ENCODE assay signal across 19 mouse cellular contexts in the genomic region with DNA sequence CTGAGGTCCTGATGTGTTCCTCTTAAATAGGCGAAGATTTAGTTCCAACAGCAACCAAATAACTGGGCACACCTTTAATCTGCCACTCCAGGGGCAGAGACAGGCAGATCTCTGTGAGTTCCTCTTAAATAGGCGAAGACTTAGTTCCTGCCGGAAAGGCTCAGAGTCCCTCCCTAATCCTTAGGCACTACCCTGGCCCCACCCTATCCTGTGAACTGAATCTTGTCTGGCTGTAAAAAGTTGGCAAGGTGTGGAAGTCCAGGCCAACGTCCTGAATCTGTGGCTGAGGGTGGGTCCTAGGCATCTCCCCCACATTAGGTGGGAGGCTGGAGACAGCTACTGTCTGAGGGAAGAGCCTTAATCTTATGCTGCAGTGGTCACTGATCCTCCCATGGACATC. TPM values are rescaled to one million over a fixed set of nuclear protein-coding genes. Genes with fewer than 3 reads are reported as not detected.
DNase-seq lines count a peak whose midpoint lies in the region.
"Had no signal": no experiment of that assay in that cellular context is flagged by ENCODE, and none has a peak within 500 bp of the region (broad histone marks: within the 10 kb centered on the region; RNA-seq: fewer than 3 reads in every experiment).

Gene Alppl2 (minus strand): TSS at position 101 of the 400 bp plus-strand sequence.

- DNase-seq in gonadal fat pad, adult 2 months (ENCODE audit: low read depth) = no peak
- no peak for DNase-seq in lung, postnatal 4 days
- DNase-seq: adrenal gland, adult 2 months; adrenal gland, adult 8-10 months; adrenal gland, postnatal 10 days; adrenal gland, postnatal 14 days; adrenal gland, postnatal 25 days; adrenal gland, postnatal 36 days; B cell, adult 2 months; cerebellum, adult 11 months; cerebellum, adult 11-12 months; cerebellum, adult 18-20 months; cerebellum, adult 2 months had no signal

RNA-seq across cellular contexts. Expression of gene Alppl2, which starts in this region (rescaled TPM):
- 18.2 and 22.5 TPM in 2 replicates for polyA plus RNA-seq in gonadal fat pad, adult 2 months (2012; rRNA removed)
- polyA plus RNA-seq: activated CD4-positive, CD25-positive, alpha-beta regulatory T cell, adult 4 months; adrenal gland, adult 2 months; brain, embryonic 14.5 days; C2C12; CD4-positive, CD25-positive, alpha-beta regulatory T cell, adult 4 months; cerebellum, adult 2 months; G1E; Patski had no signal
